Mouse (Mus musculus): ENCODE results near the gene Arpc5.
A peak's percentile ranks its signal among the peaks of the same experiment; 100 is the strongest.

The Arpc5 gene

DNA sequence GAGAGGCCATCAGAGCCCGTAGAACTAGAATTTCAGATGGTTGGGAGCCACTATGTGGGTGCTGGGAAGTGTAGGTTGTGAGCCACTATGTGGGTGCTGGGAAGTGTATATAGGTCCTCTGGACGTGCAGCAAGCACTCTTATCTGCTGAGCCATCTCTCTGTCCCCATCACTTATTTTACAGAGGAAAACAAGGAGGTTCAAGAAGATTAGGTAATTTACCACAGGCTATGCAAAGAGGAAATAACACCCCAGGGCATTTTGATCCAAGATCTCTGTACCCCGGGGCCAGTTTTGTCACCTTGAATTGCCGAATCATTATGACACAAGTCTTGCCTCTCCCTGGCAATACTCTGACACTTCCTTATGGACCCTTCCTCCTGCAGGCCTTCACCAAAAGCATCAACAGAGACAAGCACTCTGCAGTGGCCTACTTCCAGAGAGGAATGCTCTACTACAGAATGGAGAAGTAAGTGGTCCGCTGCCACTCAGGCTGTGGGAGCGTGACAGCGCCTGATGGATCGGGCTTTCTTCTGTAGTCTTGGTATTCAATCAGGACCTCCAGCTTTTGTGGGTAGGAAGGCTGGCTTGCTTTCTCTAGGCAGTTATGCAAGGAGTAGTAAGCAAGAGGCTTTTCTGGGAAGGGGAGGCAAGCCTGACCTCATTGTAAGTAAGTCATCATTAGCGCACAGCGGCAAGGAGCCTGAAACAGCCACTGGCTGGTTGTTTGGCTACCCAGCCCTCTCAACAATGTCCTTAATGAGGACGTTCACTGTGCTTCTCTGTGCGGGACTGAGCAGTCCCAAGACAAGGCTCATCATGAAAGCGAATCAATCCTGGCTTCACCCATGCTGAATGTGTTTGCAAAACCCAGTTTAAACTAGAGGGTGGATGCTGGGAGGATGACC, 44.4 kb downstream of the Arpc5 start:
- no peak for DNase-seq (ENCODE audit: low read depth, low spot score)

DNA sequence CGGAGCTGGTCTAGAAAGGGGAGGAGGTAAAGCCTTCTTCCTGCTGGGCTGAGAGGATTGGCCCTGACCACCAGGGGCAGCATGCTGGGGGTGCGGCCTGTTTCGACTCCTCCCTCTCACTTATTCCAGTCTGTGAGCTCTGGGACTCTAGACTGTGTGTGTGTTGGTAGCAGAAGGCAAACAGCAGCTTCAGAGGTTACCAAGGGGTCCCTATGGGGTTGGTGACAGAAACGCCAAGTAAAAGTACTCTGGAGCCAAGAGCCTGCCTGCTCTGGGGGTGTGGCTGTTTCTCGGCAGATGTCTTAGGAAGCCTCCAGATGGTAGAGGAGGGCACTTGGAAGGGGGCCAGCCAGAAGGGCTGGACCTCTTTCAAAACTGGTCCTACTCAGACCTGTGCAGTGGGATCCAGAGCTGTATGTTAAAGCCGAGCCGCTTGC, 48.9 kb downstream of the Arpc5 start:
- peak; percentile 40 for DNase-seq (ENCODE audit: low read depth, low spot score)

DNA sequence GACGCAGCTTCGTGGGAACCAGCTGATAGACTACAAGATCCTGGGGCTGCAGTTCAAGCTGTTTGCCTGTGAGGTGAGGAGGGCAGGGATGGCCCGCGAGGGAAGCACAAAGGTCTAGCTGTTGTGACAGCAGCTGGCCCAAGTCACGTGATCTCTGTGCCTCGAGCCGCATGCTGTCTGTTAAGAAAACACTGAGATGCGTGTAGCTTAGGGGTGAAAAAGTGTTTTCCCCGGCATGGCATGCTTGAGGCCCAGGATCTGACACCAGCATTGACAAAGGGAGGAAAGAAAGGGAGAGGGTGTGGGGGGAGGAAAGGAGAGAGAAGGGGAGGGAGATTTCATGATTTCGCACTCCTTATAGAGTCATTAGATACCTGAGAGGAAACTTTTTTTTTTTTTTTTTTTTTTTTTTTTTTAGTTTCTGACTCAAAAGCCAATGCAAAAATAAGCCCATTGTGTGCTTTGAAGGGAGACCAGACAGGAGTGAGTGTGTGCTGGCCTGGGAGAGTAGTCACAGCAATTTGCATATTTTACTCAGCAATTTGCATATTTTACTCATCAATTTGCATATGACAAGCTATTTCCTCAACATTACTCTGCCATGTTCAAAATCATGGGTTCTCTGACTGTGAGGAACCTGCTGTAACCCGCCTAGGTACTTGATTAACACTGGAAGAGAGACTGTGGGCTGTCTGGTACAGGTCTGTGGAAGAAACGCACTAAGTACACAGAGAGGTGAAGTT, 50.9 kb downstream of the Arpc5 start:
- no peak for DNase-seq (ENCODE audit: low read depth, low spot score)

- DNase-seq (ENCODE audit: low read depth, low spot score): peak; percentile 81
These were observed 51.5 kb downstream of the Arpc5 start for GRCm38 (mm10) chr1:152817794-152818193.

- no peak for DNase-seq (ENCODE audit: low read depth, low spot score)
These were observed 53.2 kb downstream of the Arpc5 start for GRCm38 (mm10) chr1:152819558-152819957.

DNA sequence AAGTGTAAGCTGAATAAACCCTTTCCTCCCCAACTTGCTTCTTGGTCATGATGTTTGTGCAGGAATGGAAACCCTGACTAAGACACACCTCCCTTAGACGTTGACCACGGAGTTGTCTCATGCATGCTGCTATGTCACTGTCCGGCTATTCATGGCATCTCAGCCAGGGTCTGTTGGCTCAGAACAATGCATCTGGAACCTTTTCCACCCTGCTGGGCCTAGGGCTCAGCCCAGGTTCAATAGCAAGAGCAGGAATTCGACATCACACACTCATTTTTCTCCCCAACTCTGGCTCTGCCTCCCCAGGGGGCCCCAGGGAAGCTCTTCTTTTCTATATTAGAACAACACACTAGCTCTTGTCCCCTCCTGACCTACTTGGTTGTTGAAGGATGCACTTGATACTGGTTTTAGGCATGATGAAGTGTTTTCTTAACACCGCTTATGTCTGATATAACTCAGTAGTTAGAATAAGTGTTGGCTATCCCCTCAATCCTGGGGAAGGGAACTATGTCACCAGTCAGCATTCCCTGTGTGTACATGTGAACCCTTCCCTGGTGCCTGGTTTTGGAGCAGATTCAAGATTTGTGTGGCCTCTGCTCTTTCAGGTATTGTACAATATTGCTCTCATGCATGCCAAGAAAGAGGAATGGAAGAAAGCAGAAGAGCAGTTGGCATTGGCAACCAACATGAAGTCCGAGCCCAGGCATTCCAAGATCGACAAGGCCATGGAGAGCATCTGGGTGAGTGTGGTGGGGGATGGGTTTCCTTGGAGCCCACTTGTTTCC, 54.8 kb downstream of the Arpc5 start:
- DNase-seq (ENCODE audit: low read depth, low spot score): no peak

- no peak for DNase-seq (ENCODE audit: low read depth, low spot score)
These were observed 55.4 kb downstream of the Arpc5 start for GRCm38 (mm10) chr1:152821746-152822145.

- no peak for DNase-seq (ENCODE audit: low read depth, low spot score)
These were observed 57.9 kb downstream of the Arpc5 start for GRCm38 (mm10) chr1:152824206-152824605.
